Mouse (Mus musculus): ENCODE data around the gene Gm10718. TPM values are rescaled to one million over a fixed set of nuclear protein-coding genes. Genes with fewer than 3 reads are reported as not detected.

Gm10718 gene
- not detected for polyA plus RNA-seq (2014; fragmentation: Illumina TruSeq; extraction: RNeasy Lipid Tissue Mini Kit (QIAGEN cat#74804); ENCODE audit: low read depth, low replicate concordance)

GRCm38 (mm10) chr9:3023312-3023984, at the start of gene Gm10718:
Gm10718 (plus strand) TSS chr9:3023547.

GRCm38 (mm10) chr9:3000445-3000972, 22.8 kb upstream of the Gm10718 start, which contains the start of gene Gm10722:
Gm10722 (plus strand) TSS chr9:3000922.

GRCm38 (mm10) chr9:3002794-3003396, 20.5 kb upstream of the Gm10718 start, which contains the start of gene Gm11168:
Gm11168 (plus strand) TSS chr9:3003346.

GRCm38 (mm10) chr9:3012733-3013279, 10.5 kb upstream of the Gm10718 start, which contains the start of gene Gm10721:
Gm10721 (plus strand) TSS chr9:3013140.

GRCm38 (mm10) chr9:3015354-3015753, 8.0 kb upstream of the Gm10718 start, which contains the start of gene Gm10720:
Gm10720 (plus strand) TSS chr9:3015654.

GRCm38 (mm10) chr9:3017108-3017507, 6.2 kb upstream of the Gm10718 start, which contains the start of gene Gm10719:
Gm10719 (plus strand) TSS chr9:3017408.

GRCm38 (mm10) chr9:3024912-3025467, 1.6 kb downstream of the Gm10718 start, which contains the start of gene Gm10717:
Gm10717 (plus strand) TSS chr9:3025417.

GRCm38 (mm10) chr9:3034299-3034698, 11.0 kb downstream of the Gm10718 start, which contains the start of gene Gm17535:
Gm17535 (plus strand) TSS chr9:3034599.

GRCm38 (mm10) chr9:3036577-3036976, 13.2 kb downstream of the Gm10718 start, which contains the start of gene Gm10715:
Gm10715 (plus strand) TSS chr9:3036877.

Other genes with a start within 250 kb of the Gm10718 start
- gene Gm10722, start 22.6 kb upstream of the Gm10718 start, polyA plus RNA-seq (2014; fragmentation: Illumina TruSeq; extraction: RNeasy Lipid Tissue Mini Kit (QIAGEN cat#74804); ENCODE audit: low read depth, low replicate concordance): not detected
- gene Gm11168, start 20.2 kb upstream of the Gm10718 start, polyA plus RNA-seq (2014; fragmentation: Illumina TruSeq; extraction: RNeasy Lipid Tissue Mini Kit (QIAGEN cat#74804); ENCODE audit: low read depth, low replicate concordance): not detected
- not detected for gene Gm10721, start 10.4 kb upstream of the Gm10718 start, polyA plus RNA-seq (2014; fragmentation: Illumina TruSeq; extraction: RNeasy Lipid Tissue Mini Kit (QIAGEN cat#74804); ENCODE audit: low read depth, low replicate concordance)
- not detected for gene Gm10720, start 7.9 kb upstream of the Gm10718 start, polyA plus RNA-seq (2014; fragmentation: Illumina TruSeq; extraction: RNeasy Lipid Tissue Mini Kit (QIAGEN cat#74804); ENCODE audit: low read depth, low replicate concordance)
- not detected for gene Gm10719, start 6.1 kb upstream of the Gm10718 start, polyA plus RNA-seq (2014; fragmentation: Illumina TruSeq; extraction: RNeasy Lipid Tissue Mini Kit (QIAGEN cat#74804); ENCODE audit: low read depth, low replicate concordance)
- not detected for gene Gm10717, start 1.9 kb downstream of the Gm10718 start, polyA plus RNA-seq (2014; fragmentation: Illumina TruSeq; extraction: RNeasy Lipid Tissue Mini Kit (QIAGEN cat#74804); ENCODE audit: low read depth, low replicate concordance)
- not detected for gene Gm17535, start 11.1 kb downstream of the Gm10718 start, polyA plus RNA-seq (2014; fragmentation: Illumina TruSeq; extraction: RNeasy Lipid Tissue Mini Kit (QIAGEN cat#74804); ENCODE audit: low read depth, low replicate concordance)
- not detected for gene Gm10715, start 13.3 kb downstream of the Gm10718 start, polyA plus RNA-seq (2014; fragmentation: Illumina TruSeq; extraction: RNeasy Lipid Tissue Mini Kit (QIAGEN cat#74804); ENCODE audit: low read depth, low replicate concordance)

Data from kidney, adult 10 weeks (tissue).